Mouse (Mus musculus): Measurements from ENCODE around the gene Morf4l1. TPM values are rescaled to one million over a fixed set of nuclear protein-coding genes. Genes with fewer than 3 reads are reported as not detected.
A peak's percentile ranks its signal among the peaks of the same experiment; 100 is the strongest.

The Morf4l1 gene
- polyA plus RNA-seq (2014; fragmentation: Nextera tagmentation; extraction: Ambion mirVana) = 484 and 515 TPM in 2 replicates

- DNase-seq (ENCODE audit: low spot score) = peak; percentile 99
- Histone ChIP-seq H3K27me3 (ENCODE audit: control insufficient read depth, insufficient read depth, low read length) (no peaks in the 10 kb centered on the region), H3K4me2 (ENCODE audit: low read depth, low read length, severe bottlenecking) (peak within 1 kb of the TSS; percentile 76), H3K4me1 (replicated peaks; ENCODE audit: control insufficient read depth, insufficient read depth, low read length) (peaks cover 5% of the 10 kb centered on the region; the same call in 1 of the 2 replicates), H3K27ac (ENCODE audit: low read depth, low read length) (peak within 1 kb of the TSS; percentile 95), H3K4me3 (ENCODE audit: low read depth, low read length) (peak within 1 kb of the TSS; percentile 77), H3K9me3 (ENCODE audit: control insufficient read depth, low read length) (no peaks in the 10 kb centered on the region), H3K9ac (ENCODE audit: low read length) (peak within 1 kb of the TSS; percentile 93), H3K36me3 (ENCODE audit: control insufficient read depth, insufficient read depth, low read length) (no peaks in the 10 kb centered on the region)
- peak; percentile 99 for ATAC-seq (replicated peaks; ENCODE audit: low FRiP score)
- under 1% methylated on average over 38 of the region's 40 CpGs for WGBS
Measured at GRCm38 (mm10) chr9:90114567-90115307, at the start of gene Morf4l1. Morf4l1 (minus strand) TSS chr9:90114774.

- H3K4me2 ChIP-seq (ENCODE audit: low read depth, low read length, severe bottlenecking) = peak overlapping the region; percentile 86
- no peaks in the 10 kb centered on the region for H3K36me3 ChIP-seq (ENCODE audit: control insufficient read depth, insufficient read depth, low read length)
- H3K4me1 ChIP-seq (replicated peaks; ENCODE audit: control insufficient read depth, insufficient read depth, low read length) = peaks cover 2% of the 10 kb centered on the region; the same call in 1 of the 2 replicates
- peak overlapping the region; percentile 59; the same call in 1 of the 2 replicates for H3K27ac ChIP-seq (ENCODE audit: low read depth, low read length)
- DNase-seq (ENCODE audit: low spot score) (peak; percentile 72), ATAC-seq (replicated peaks; ENCODE audit: low FRiP score) (peak; percentile 45; the same call in 1 of the 2 replicates)
- H3K9ac ChIP-seq (ENCODE audit: low read length) = peak overlapping the region; percentile 86
- no peaks in the 10 kb centered on the region for H3K27me3 ChIP-seq (ENCODE audit: control insufficient read depth, insufficient read depth, low read length)
- no peaks in the 10 kb centered on the region; the same call in 1 of the 2 replicates for H3K9me3 ChIP-seq (ENCODE audit: control insufficient read depth, low read length)
- H3K4me3 ChIP-seq (ENCODE audit: low read depth, low read length) = peak overlapping the region; percentile 72
- under 1% methylated on average over 18 of the region's 18 CpGs for WGBS
Measured at GRCm38 (mm10) chr9:90163749-90164095, 49.1 kb upstream of the Morf4l1 start.

DNA sequence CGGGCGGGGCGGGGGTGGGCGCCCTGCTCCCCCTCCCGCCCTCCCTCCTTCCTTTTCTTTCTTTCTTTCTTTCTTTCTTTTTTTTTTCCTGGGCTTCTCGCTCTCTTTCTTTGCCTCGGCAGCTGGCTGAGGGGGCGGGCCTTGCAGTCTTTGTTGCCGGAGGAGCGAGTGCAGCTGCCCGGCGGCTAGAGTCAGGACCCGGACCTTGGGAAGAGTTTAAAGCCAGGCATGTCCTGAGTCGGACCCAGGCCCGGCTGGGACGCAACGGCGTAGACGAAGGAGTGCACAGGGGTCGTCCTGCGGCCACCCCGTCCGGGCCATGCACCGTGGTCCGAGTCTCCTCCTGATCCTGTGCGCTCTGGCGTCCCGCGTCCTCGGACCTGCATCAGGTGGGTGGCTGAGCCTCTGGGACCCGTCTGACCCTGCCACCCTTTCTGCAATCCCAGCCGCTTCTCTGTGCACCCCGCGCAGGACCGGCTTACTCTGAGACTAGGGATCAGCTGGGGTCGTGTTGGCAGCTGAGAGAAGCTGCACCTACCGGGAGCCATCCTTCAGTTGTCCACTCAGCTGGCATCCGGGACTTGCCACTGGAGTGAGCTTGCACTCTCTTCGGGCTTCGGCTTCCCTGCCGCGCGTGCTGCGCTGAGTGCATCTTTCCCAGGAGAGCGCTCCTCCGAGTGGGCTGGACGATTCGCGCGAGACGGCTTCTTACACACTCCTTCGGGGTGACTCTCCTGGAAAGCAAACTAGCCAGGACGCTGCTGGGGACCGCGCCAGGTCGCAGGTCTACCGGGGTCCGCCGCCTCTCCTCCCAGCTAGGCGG, 48.6 kb upstream of the Morf4l1 start, which contains the start of gene Adamts7:
Gene Adamts7, plus strand, starts transcription at position 144 of the 823 bp plus-strand sequence.
- under 1% methylated on average over 54 of the region's 60 CpGs for WGBS
- Histone ChIP-seq H3K4me1 (replicated peaks; ENCODE audit: control insufficient read depth, insufficient read depth, low read length) (peaks cover 2% of the 10 kb centered on the region; the same call in 1 of the 2 replicates), H3K9me3 (ENCODE audit: control insufficient read depth, low read length) (no peaks in the 10 kb centered on the region; the same call in 1 of the 2 replicates), H3K36me3 (ENCODE audit: control insufficient read depth, insufficient read depth, low read length) (no peaks in the 10 kb centered on the region), H3K27me3 (ENCODE audit: control insufficient read depth, insufficient read depth, low read length) (no peaks in the 10 kb centered on the region), H3K4me2 (ENCODE audit: low read depth, low read length, severe bottlenecking) (peak within 1 kb of the TSS; percentile 86), H3K27ac (ENCODE audit: low read depth, low read length) (peak within 1 kb of the TSS; percentile 59; the same call in 1 of the 2 replicates), H3K4me3 (ENCODE audit: low read depth, low read length) (peak within 1 kb of the TSS; percentile 72), H3K9ac (ENCODE audit: low read length) (peak within 1 kb of the TSS; percentile 86)
- DNase-seq (ENCODE audit: low spot score) (peak; percentile 84), ATAC-seq (replicated peaks; ENCODE audit: low FRiP score) (peak; percentile 83)

- H3K4me3 ChIP-seq (ENCODE audit: low read depth, low read length) = peak overlapping the region; percentile 72
- ATAC-seq (replicated peaks; ENCODE audit: low FRiP score) (peak; percentile 69), DNase-seq (ENCODE audit: low spot score) (peak; percentile 79)
- peak overlapping the region; percentile 86 for H3K4me2 ChIP-seq (ENCODE audit: low read depth, low read length, severe bottlenecking)
- WGBS = 11% methylated on average over 21 of the region's 29 CpGs
- H3K27me3 ChIP-seq (ENCODE audit: control insufficient read depth, insufficient read depth, low read length) = no peaks in the 10 kb centered on the region
- peak overlapping the region; percentile 86 for H3K9ac ChIP-seq (ENCODE audit: low read length)
- no peaks in the 10 kb centered on the region; the same call in 1 of the 2 replicates for H3K9me3 ChIP-seq (ENCODE audit: control insufficient read depth, low read length)
- no peaks in the 10 kb centered on the region for H3K36me3 ChIP-seq (ENCODE audit: control insufficient read depth, insufficient read depth, low read length)
- peak overlapping the region; percentile 59; the same call in 1 of the 2 replicates for H3K27ac ChIP-seq (ENCODE audit: low read depth, low read length)
- H3K4me1 ChIP-seq (replicated peaks; ENCODE audit: control insufficient read depth, insufficient read depth, low read length) = peaks cover 2% of the 10 kb centered on the region; the same call in 1 of the 2 replicates
Measured at GRCm38 (mm10) chr9:90162243-90162925, 47.8 kb upstream of the Morf4l1 start.

- no peaks in the 10 kb centered on the region for H3K9me3 ChIP-seq (ENCODE audit: control insufficient read depth, low read length)
- H3K27me3 ChIP-seq (ENCODE audit: control insufficient read depth, insufficient read depth, low read length) = no peaks in the 10 kb centered on the region
- no peak for DNase-seq (ENCODE audit: low spot score)
- no peak overlapping the region for H3K27ac ChIP-seq (ENCODE audit: low read depth, low read length)
- no peak for ATAC-seq (replicated peaks; ENCODE audit: low FRiP score)
- no peaks in the 10 kb centered on the region for H3K36me3 ChIP-seq (ENCODE audit: control insufficient read depth, insufficient read depth, low read length)
- H3K4me1 ChIP-seq (replicated peaks; ENCODE audit: control insufficient read depth, insufficient read depth, low read length) = no peaks in the 10 kb centered on the region
- no peak overlapping the region for H3K9ac ChIP-seq (ENCODE audit: low read length)
- WGBS = 82% methylated on average over 5 of the region's 5 CpGs
- no peak overlapping the region for H3K4me3 ChIP-seq (ENCODE audit: low read depth, low read length)
- H3K4me2 ChIP-seq (ENCODE audit: low read depth, low read length, severe bottlenecking) = no peak overlapping the region
Measured at GRCm38 (mm10) chr9:90146869-90147268, 32.3 kb upstream of the Morf4l1 start.

GRCm38 (mm10) chr9:90145788-90146187, 31.2 kb upstream of the Morf4l1 start:
- no peaks in the 10 kb centered on the region for H3K36me3 ChIP-seq (ENCODE audit: control insufficient read depth, insufficient read depth, low read length)
- H3K4me1 ChIP-seq (replicated peaks; ENCODE audit: control insufficient read depth, insufficient read depth, low read length) = no peaks in the 10 kb centered on the region
- ATAC-seq (replicated peaks; ENCODE audit: low FRiP score) (no peak), DNase-seq (ENCODE audit: low spot score) (no peak)
- no peak overlapping the region for H3K4me2 ChIP-seq (ENCODE audit: low read depth, low read length, severe bottlenecking)
- H3K27ac ChIP-seq (ENCODE audit: low read depth, low read length) = no peak overlapping the region
- 41% methylated on average over 2 of the region's 2 CpGs for WGBS
- H3K9me3 ChIP-seq (ENCODE audit: control insufficient read depth, low read length) = no peaks in the 10 kb centered on the region
- no peak overlapping the region for H3K9ac ChIP-seq (ENCODE audit: low read length)
- no peaks in the 10 kb centered on the region for H3K27me3 ChIP-seq (ENCODE audit: control insufficient read depth, insufficient read depth, low read length)
- no peak overlapping the region for H3K4me3 ChIP-seq (ENCODE audit: low read depth, low read length)

DNA sequence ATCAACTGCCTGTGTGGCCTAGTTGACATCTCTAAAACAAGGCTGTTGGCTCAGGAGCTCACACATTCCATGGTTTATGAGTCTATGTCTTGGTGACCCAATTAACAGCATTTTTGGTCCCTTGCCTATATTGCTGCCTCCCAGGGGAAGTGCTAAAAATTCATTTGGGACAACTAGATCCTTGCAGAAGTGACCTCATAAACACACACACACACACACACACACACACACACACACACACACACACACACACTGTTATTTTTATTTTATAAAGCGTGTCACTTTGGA, 22.0 kb upstream of the Morf4l1 start:
- no peak overlapping the region for H3K27ac ChIP-seq (ENCODE audit: low read depth, low read length)
- H3K9ac ChIP-seq (ENCODE audit: low read length) = no peak overlapping the region
- no peaks in the 10 kb centered on the region for H3K36me3 ChIP-seq (ENCODE audit: control insufficient read depth, insufficient read depth, low read length)
- DNase-seq (ENCODE audit: low spot score) = no peak
- no peaks in the 10 kb centered on the region for H3K4me1 ChIP-seq (replicated peaks; ENCODE audit: control insufficient read depth, insufficient read depth, low read length)
- H3K4me3 ChIP-seq (ENCODE audit: low read depth, low read length) = no peak overlapping the region
- WGBS = 89% methylated on average over 1 of the region's 1 CpGs
- H3K27me3 ChIP-seq (ENCODE audit: control insufficient read depth, insufficient read depth, low read length) = no peaks in the 10 kb centered on the region
- H3K4me2 ChIP-seq (ENCODE audit: low read depth, low read length, severe bottlenecking) = no peak overlapping the region
- ATAC-seq (replicated peaks; ENCODE audit: low FRiP score) = no peak
- no peaks in the 10 kb centered on the region for H3K9me3 ChIP-seq (ENCODE audit: control insufficient read depth, low read length)

DNA sequence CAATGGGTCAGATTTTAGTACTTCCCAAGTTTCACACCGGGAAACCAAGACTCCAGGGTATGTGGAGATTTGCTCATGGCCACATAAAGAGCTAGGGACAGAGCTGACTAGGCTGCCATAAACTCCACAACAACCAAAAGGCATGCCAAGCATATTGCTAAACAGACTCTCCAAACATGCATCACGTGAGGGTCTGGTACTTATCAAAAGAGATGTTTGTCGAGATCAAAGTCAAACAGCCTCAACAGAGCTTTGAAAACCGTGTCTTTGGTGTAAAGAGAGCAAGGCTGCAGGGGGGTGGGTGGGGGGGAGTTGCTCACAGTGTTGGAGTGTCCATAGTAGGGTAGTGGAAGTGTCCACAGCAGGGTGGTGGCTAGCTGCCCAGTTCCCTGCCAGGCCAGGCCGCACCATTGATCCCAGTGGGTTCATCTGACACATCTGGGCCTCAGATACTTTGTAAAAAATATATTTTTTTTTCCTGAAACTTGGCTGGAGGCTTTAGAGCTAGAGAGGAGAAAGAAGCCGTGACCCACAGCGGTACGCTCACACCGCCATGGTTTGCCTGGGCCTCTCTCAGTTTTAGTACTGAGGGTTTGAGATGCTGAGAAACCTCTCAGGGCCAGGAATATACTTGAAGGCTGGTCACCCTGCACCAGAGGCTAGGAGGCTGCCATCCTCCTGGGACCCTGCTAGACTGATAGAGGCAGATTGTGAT, 21.5 kb upstream of the Morf4l1 start:
- ATAC-seq (replicated peaks; ENCODE audit: low FRiP score) = no peak

More for the DNA sequence above, 21.5 kb upstream of the Morf4l1 start:
- Histone ChIP-seq H3K27ac (ENCODE audit: low read depth, low read length) (no peak overlapping the region), H3K36me3 (ENCODE audit: control insufficient read depth, insufficient read depth, low read length) (no peaks in the 10 kb centered on the region), H3K9ac (ENCODE audit: low read length) (no peak overlapping the region), H3K4me3 (ENCODE audit: low read depth, low read length) (no peak overlapping the region), H3K4me2 (ENCODE audit: low read depth, low read length, severe bottlenecking) (no peak overlapping the region), H3K27me3 (ENCODE audit: control insufficient read depth, insufficient read depth, low read length) (no peaks in the 10 kb centered on the region), H3K9me3 (ENCODE audit: control insufficient read depth, low read length) (no peaks in the 10 kb centered on the region), H3K4me1 (replicated peaks; ENCODE audit: control insufficient read depth, insufficient read depth, low read length) (no peaks in the 10 kb centered on the region)
- no peak for DNase-seq (ENCODE audit: low spot score)
- 84% methylated on average over 9 of the region's 9 CpGs for WGBS
